Mouse (Mus musculus): ENCODE data around the gene Gm20867.
"Not testable (repeated sequence)": the region's sequence is repeated elsewhere in the genome, so short reads cannot be mapped to it uniquely, and the experiment has no call there.

Gene Gm20867

GRCm38 (mm10) chrY:77963104-77963503, at the start of gene Gm20867:
TSS of gene Gm20867 (minus strand) at chrY:77963204.
- not testable (repeated sequence) for DNase-seq
